Mouse (Mus musculus) E14TG2a.4 (cell line): Measurements from ENCODE around the gene Cd2ap.

ENCODE experiments used
- CTCF ChIP-seq: conservative IDR thresholded peaks from 2 replicates; pipeline ENCODE4 v1.5.1; 2014; ENCODE audit warnings: low read length
- NANOG ChIP-seq: IDR thresholded peaks from 2 replicates; pipeline ENCODE4 v1.6.1; 2014; ENCODE audit warnings: borderline replicate concordance, low read length, mixed read lengths
- POU5F1 ChIP-seq: IDR thresholded peaks from 2 replicates; pipeline ENCODE4 v1.6.1; 2014; ENCODE audit warnings: low read length, borderline replicate concordance

- TF ChIP-seq CTCF (no peak), NANOG (no peak), POU5F1 (no peak)
Measured at GRCm38 (mm10) chr17:42875015-42875414, 1.4 kb downstream of the Cd2ap start.
